Mouse (Mus musculus) B cell, adult 62 days (primary cell): ENCODE measurements around the gene Olfr124. TPM values are rescaled to one million over a fixed set of nuclear protein-coding genes. Genes with fewer than 3 reads are reported as not detected.

Experiments
- total RNA-seq: library from RNA; stranded (reverse); gene quantifications from 4 replicates; pipeline ENCODE4 v1.2.4, GENCODE M21; 2023

Gene Olfr124
- total RNA-seq, result not detected in 4 replicates

DNA sequence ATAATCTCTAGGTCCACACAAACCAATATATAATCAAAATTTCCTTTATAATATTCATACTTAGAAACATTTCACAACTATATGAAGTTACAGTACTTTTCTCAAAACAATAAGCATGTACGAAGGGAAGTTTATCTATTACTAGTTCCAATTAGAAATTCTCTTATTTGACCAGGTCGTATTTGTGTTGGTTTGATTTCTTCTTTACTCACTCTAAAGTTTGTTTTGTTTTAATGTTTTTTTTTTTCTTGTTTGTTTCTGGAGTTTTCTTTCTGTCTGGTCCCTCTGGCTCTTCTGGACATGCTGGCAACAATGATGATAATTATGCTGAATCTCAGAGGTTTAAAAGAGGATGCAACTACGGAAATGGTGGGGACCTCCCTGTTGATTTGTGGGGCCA is at the start of gene Olfr124:
Gene Olfr124, plus strand, starts transcription at position 301 of the 400 bp plus-strand sequence.

GRCm38 (mm10) chr17:37768307-37768706 is 31.4 kb upstream of the Olfr124 start, which contains the start of gene Olfr122:
Olfr122 (plus strand) TSS chr17:37768607.

GRCm38 (mm10) chr17:37793229-37793628 is 6.5 kb upstream of the Olfr124 start, which contains the start of gene Olfr123:
Olfr123 (plus strand) TSS chr17:37793529.

GRCm38 (mm10) chr17:37832649-37833048 is 33.0 kb downstream of the Olfr124 start, which contains the start of gene Olfr125:
Olfr125 (plus strand) TSS chr17:37832949.

DNA sequence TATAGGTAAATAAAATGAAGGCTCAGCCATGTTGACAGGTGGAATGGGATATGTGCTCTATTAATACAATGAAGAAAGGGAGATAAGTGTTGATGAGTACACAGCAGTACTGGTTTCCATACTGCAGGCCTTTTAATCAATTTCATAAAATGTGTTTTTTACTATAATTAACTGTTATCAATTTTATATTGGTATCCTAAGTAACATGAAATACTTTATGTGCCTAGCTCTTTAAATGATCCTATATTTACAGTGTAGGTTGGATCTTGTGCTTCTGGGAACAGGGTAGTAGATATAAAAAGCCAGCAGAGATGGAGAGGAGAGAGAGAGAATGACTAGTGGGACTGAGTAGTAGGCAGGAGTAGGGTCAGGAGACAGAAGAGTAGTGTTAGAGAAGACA is 47.5 kb downstream of the Olfr124 start, which contains the start of gene Olfr126:
Gene Olfr126, plus strand, starts transcription at position 301 of the 400 bp plus-strand sequence.

Other genes with a start within 250 kb of the Olfr124 start
- not detected in 4 replicates for gene Olfr112, start 230.4 kb upstream of the Olfr124 start, total RNA-seq
- gene Olfr113, start 222.2 kb upstream of the Olfr124 start, total RNA-seq, result not detected in 4 replicates
- not detected in 4 replicates for gene Olfr114, start 207.1 kb upstream of the Olfr124 start, total RNA-seq
- not detected in 4 replicates for gene Olfr115, start 172.8 kb upstream of the Olfr124 start, total RNA-seq
- gene Olfr116, start 172.7 kb upstream of the Olfr124 start, total RNA-seq, result not detected in 4 replicates
- not detected in 4 replicates for gene Olfr117, start 136.1 kb upstream of the Olfr124 start, total RNA-seq
- not detected in 4 replicates for gene Olfr118, start 132.9 kb upstream of the Olfr124 start, total RNA-seq
- not detected in 4 replicates for gene Olfr119, start 103.3 kb upstream of the Olfr124 start, total RNA-seq
- not detected in 4 replicates for gene Olfr120, start 78.1 kb upstream of the Olfr124 start, total RNA-seq
- not detected in 4 replicates for gene Olfr121, start 51.0 kb upstream of the Olfr124 start, total RNA-seq
- not detected in 4 replicates for gene Olfr122, start 31.3 kb upstream of the Olfr124 start, total RNA-seq
- not detected in 4 replicates for gene Olfr123, start 6.4 kb upstream of the Olfr124 start, total RNA-seq
- not detected in 4 replicates for gene Olfr125, start 33.1 kb downstream of the Olfr124 start, total RNA-seq
- not detected in 4 replicates for gene Olfr126, start 47.6 kb downstream of the Olfr124 start, total RNA-seq
- not detected in 4 replicates for gene Olfr127, start 100.5 kb downstream of the Olfr124 start, total RNA-seq
- not detected in 4 replicates for gene Olfr128, start 120.7 kb downstream of the Olfr124 start, total RNA-seq
- gene Olfr761, start 153.2 kb downstream of the Olfr124 start, total RNA-seq, result not detected in 4 replicates